Comparison of ENCODE assay signal across 18 mouse cellular contexts in the genomic region with DNA sequence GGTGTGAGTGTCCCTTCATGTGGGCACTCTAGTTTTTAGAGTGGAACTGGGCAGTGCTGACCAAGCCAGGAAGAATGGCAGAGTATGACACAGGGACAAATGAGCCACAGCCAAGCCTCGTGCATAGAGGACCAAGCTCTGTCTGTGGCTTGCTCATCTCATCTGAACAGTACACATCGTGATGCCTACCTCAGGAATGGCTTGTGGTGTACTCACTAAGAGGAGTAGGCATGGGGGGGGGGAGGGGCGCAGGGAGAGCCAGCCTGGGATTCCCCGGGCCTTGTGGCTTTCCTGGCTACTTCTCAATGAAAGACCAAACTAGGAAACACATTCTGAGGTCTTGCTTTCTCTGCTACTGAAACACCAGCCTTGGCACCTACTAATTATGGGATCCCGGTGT.
"Had no signal": no experiment of that assay in that cellular context is flagged by ENCODE, and none has a peak within 500 bp of the region (broad histone marks: within the 10 kb centered on the region; RNA-seq: fewer than 3 reads in every experiment).

No protein-coding gene starts in this region.

- H3K4me2 ChIP-seq: midbrain, embryonic 11.5 days had no signal

- H3K27me3 ChIP-seq: lung, embryonic 15.5 days had no signal

- H3K4me3 ChIP-seq: liver, embryonic 13.5 days; neural tube, embryonic 13.5 days; neural tube, embryonic 15.5 days had no signal

- ATAC-seq: liver, postnatal 0 days; lung, postnatal 0 days; midbrain, embryonic 13.5 days; midbrain, embryonic 15.5 days had no signal

- H3K9me3 ChIP-seq: liver, embryonic 13.5 days; liver, embryonic 15.5 days; lung, embryonic 15.5 days; midbrain, embryonic 13.5 days; midbrain, embryonic 15.5 days; neural tube, embryonic 13.5 days; neural tube, embryonic 15.5 days had no signal

- H3K36me3 ChIP-seq: liver, embryonic 13.5 days; liver, embryonic 15.5 days; lung, embryonic 15.5 days; midbrain, embryonic 13.5 days; midbrain, embryonic 15.5 days; neural tube, embryonic 13.5 days; neural tube, embryonic 15.5 days had no signal

- DNase-seq: liver, embryonic 13.5 days; liver, postnatal 0 days; lung, adult 2 months; lung, postnatal 14 days; lung, postnatal 36 days; right cerebral cortex, postnatal 14 days; spleen, adult 18-20 months; thymus, adult 18-20 months; thymus, postnatal 14 days; thymus, postnatal 36 days had no signal
